Mouse (Mus musculus) bone marrow macrophage, adult 2 months (primary cell): ENCODE results near the gene Lrrc4. TPM values are rescaled to one million over a fixed set of nuclear protein-coding genes. Genes with fewer than 3 reads are reported as not detected.

Experiments
- H3K27ac ChIP-seq: 2 replicates; pipeline ENCODE4 v1.5.1; 2012; ENCODE audit warnings: low read depth, low read length; ENCODE audit not compliant: insufficient read depth
- H3K4me1 ChIP-seq: 2 replicates; pipeline ENCODE4 v1.6.1; 2012; ENCODE audit warnings: low read length; ENCODE audit not compliant: control insufficient read depth, insufficient read depth
- H3K4me3 ChIP-seq: 2 replicates; pipeline ENCODE4 v1.5.1; 2012; ENCODE audit warnings: mild to moderate bottlenecking, low read length, moderate library complexity; ENCODE audit not compliant: insufficient read depth
- CTCF ChIP-seq: IDR thresholded peaks from 2 replicates; pipeline ENCODE4 v1.5.1; 2012; ENCODE audit warnings: low read depth, mild to moderate bottlenecking, low read length, moderate library complexity
- POLR2A ChIP-seq: IDR thresholded peaks from 2 replicates; pipeline ENCODE4 v1.6.1; 2012; ENCODE audit warnings: mild to moderate bottlenecking, low read depth, low read length, borderline replicate concordance
- polyA plus RNA-seq: library from polyadenylated mRNA; stranded (reverse); fragments of >200 nt; gene quantifications from 2 replicates; pipeline ENCODE4 v1.2.4, GENCODE M21; 2012; ENCODE audit not compliant: missing spikeins, insufficient read depth, insufficient read length

The Lrrc4 gene
- polyA plus RNA-seq, 1 experiment: 0.15 TPM

GRCm38 (mm10) chr6:28697214-28697613 lies 134.3 kb downstream of the Lrrc4 start:
- TF ChIP-seq CTCF: no peak
- TF ChIP-seq POLR2A: no peak
- Histone ChIP-seq H3K4me3 (no peak overlapping the region), H3K4me1 (peaks cover 13% of the 10 kb centered on the region), H3K27ac (peak overlapping the region; percentile 35)

DNA sequence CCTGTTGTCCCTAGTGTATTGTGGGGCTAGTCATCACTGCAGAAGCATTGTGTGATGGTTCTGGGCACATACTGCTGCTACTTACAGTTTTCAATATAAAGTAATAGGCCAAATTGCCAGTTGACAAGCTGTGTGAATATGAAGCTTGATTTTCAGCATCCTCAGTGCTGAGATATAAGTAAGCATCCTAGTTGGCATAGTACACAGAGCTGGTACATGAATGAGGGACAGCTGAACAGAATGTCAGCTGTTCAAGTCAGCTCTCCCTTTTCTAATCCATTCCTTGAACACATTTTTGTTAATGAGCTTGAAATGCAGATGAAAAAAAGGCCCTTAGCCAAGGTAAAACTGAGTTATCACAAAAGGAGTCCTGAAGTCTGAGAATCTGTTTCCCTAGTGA lies 138.9 kb downstream of the Lrrc4 start:
- Histone ChIP-seq H3K4me3 (no peak overlapping the region), H3K27ac (no peak overlapping the region), H3K4me1 (peaks cover 8% of the 10 kb centered on the region; the same call in 1 of the 2 replicates)
- TF ChIP-seq CTCF: no peak

GRCm38 (mm10) chr6:28687776-28688175 lies 143.8 kb downstream of the Lrrc4 start:
- TF ChIP-seq CTCF (no peak), POLR2A (no peak)
- Histone ChIP-seq H3K4me1 (no peaks in the 10 kb centered on the region), H3K4me3 (no peak overlapping the region), H3K27ac (no peak overlapping the region)

DNA sequence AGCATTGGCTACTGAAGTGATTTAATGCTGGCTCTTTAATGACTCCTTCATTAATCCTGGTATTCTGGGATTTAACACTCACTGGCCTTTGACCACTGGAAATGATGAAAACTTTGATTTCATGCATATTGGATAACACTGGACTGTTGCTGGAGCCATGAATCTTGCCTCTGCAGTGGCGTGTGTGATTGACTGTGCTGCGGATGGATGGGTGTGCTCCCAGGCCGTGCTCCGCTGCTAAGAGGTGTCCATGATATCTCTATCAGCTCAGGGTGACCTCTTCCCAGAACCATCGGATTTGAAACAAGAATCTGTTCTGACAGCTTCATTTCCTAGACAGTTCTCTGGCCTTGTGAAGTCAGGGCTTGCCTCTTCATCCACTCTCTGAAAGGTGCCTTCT lies 145.8 kb downstream of the Lrrc4 start:
- H3K27ac ChIP-seq: no peak overlapping the region
- H3K4me1 ChIP-seq: no peaks in the 10 kb centered on the region
- H3K4me3 ChIP-seq: no peak overlapping the region
- TF ChIP-seq POLR2A (no peak), CTCF (no peak)

DNA sequence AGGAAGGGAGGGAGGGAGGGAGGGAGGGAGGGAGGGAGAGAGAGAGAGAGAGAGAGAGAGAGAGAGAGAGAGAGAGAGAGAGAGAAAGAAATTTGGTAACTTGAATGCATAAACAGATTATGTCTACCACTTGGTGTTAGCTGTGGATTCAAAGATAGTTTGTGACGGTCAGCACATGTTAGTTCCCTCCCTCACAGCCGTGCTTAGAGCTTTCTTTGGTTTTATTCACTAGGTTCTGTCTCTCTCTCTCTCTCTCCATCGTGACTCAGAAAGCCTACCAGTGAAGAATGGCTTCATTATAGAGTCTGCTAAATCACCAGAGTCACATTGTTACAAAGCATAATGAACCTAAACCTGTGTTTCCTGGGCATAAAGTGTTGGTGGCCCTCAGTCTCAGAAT lies 146.5 kb downstream of the Lrrc4 start:
- H3K4me1 ChIP-seq: no peaks in the 10 kb centered on the region
- H3K27ac ChIP-seq: no peak overlapping the region
- no peak for TF ChIP-seq POLR2A
- no peak for TF ChIP-seq CTCF
- no peak overlapping the region for H3K4me3 ChIP-seq

- Histone ChIP-seq H3K4me1 (no peaks in the 10 kb centered on the region), H3K27ac (no peak overlapping the region), H3K4me3 (no peak overlapping the region)
- no peak for TF ChIP-seq POLR2A
- TF ChIP-seq CTCF: no peak
These were observed 149.8 kb downstream of the Lrrc4 start for GRCm38 (mm10) chr6:28681521-28682457.

DNA sequence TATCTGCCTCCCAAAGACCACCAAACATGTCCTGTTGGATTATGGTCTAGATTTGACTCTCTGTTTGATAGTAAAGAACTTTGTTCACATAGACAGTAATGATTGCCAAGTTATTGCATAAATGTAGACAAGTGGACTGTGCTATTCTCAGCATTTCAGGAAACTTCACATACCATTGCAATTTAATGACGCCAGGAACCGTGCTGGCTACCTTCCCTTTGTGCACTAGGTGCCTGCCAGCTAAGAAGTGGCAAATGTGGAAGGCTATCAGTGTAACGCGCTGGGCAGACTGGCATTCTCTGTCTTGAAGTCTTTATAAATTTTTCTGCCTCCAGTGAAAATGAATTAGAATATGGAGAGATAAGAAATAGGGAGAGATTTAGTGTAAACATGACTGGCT lies 151.0 kb downstream of the Lrrc4 start:
- no peak for TF ChIP-seq POLR2A
- TF ChIP-seq CTCF: no peak
- Histone ChIP-seq H3K4me1 (no peaks in the 10 kb centered on the region), H3K4me3 (no peak overlapping the region), H3K27ac (no peak overlapping the region)

GRCm38 (mm10) chr6:28678896-28679295 lies 152.7 kb downstream of the Lrrc4 start:
- TF ChIP-seq POLR2A: no peak
- TF ChIP-seq CTCF: no peak
- no peak overlapping the region for H3K4me3 ChIP-seq
- no peak overlapping the region for H3K27ac ChIP-seq
- H3K4me1 ChIP-seq: no peaks in the 10 kb centered on the region

DNA sequence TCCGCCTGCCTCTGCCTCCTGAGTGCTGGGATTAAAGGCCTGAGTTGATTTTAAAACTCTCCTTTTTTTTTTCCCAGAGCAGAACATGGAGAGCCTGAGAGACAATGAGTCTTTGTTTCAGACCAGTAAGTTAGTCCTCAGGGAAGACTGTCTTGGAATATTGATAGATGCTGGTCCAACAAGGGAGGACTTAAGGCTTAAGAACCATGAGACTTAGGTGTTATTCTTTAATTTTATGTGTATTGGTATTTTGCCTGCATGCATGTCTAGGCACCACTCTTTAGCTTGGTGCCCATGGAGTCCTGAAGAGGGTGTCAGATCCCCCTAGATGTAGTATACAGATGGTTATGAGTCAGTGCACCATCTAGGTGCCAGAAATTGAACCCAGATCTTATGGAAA lies 156.9 kb downstream of the Lrrc4 start:
- no peak overlapping the region for H3K27ac ChIP-seq
- H3K4me1 ChIP-seq: no peaks in the 10 kb centered on the region
- TF ChIP-seq CTCF (no peak), POLR2A (no peak)
- no peak overlapping the region for H3K4me3 ChIP-seq

DNA sequence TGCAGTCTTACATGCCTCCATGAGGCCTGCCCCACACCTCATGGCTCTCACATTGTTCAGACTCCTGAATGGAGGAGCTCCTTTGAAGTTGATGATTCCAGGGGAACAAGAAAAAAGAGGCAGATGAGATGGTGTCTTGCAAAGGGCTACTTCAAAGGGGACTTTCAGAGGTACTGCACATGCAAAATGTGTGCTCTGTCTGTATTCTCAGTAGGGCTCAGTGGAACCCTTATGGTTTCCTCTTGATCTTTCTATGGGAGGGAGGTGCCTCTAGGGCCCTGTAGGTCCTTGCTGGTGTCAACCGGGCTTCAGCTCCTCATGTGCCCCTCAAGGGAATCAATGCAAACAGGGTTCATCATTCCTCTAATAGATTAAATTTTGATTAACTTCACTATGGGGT lies 159.2 kb downstream of the Lrrc4 start:
- TF ChIP-seq POLR2A (no peak), CTCF (no peak)
- H3K27ac ChIP-seq: no peak overlapping the region
- H3K4me1 ChIP-seq: no peaks in the 10 kb centered on the region
- no peak overlapping the region for H3K4me3 ChIP-seq
